Mouse (Mus musculus): ENCODE measurements at regions not wholly inside any gene's neighbourhood (a gene's known extent, or its start where the extent isn't known, plus 50 kb on each side); places are given as distances from the start of the nearest gene placed in this dataset.

DNA sequence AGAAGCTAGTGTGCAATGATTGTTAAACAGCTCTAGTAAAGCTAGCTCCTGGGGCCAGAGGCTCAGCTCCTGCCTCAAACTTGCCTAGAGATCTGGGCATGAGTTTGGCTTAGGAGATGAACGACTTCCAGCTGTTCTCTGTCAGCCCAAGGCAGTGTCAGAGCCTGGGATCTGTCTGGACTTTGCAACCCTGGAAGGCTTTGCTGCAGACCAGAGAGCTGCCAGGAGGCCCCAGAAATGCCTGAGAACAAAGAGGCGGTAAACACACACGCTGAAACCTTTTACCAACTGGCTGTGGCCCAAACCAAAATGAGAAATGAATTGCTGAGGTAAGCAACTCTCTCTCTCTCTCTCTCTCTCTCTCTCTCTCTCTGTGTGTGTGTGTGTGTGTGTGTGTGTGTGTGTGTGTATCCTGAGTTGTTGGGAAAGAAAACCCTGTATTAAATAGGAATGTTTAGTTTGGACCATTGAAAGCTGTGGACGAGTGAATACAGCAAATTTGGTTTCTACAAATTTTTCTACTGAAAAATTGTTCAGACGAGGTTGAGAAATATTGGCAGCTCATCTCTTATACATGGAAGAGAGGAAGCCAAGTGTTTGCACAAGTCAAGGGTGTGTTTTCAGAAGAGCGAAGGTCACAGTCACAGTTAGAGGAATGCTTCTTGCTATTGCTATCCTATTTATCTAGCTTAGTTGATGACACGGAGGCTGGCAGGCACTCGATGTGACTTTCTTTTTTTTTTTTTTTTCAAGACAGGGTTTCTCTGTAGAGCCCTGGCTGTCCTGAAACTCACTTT lies 125.1 kb upstream of the Serp2 start:
- Histone ChIP-seq H3K4me1 (ENCODE audit: control insufficient read depth, insufficient read depth, insufficient read length, low read length) (peaks cover 7% of the 10 kb centered on the region; the same call in 1 of the 2 replicates), H3K27ac (replicated peaks; ENCODE audit: low read depth, low read length) (peak overlapping the region; percentile 51), H3K4me3 (ENCODE audit: insufficient read depth, low read depth, low read length) (no peak overlapping the region)

DNA sequence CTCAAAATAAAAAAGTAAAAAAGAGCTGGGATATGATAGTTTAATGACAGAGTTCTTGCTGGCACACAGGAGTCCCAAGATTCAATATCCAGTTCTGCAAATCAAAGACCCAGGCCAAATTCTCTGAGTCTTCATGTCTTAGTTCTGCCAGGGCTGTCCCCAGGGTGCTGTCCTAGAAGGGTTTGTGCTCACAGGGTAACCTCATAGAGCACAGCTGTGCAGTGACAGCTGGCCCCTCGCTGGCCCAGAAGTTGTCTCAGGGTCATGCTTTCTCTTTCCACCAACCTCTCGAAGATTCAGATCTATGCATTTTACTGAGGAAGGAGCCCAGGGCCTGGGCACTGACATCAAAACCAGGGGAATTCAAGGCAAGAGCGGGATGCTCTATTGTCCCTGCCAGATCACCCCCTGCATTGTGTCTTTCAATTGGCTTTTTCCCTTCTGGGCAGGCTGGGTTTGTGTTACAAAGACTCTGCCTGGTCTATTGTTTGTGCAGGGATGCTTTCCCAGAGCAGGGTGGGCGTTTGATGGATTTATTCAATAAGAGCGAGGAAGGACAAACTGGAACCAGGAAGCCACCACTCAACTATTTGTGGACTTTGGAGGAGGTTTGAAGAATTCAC lies 121.9 kb upstream of the Serp2 start:
- peaks cover 6% of the 10 kb centered on the region; the same call in 1 of the 2 replicates for H3K4me1 ChIP-seq (ENCODE audit: control insufficient read depth, insufficient read depth, insufficient read length, low read length)
- no peak overlapping the region for H3K4me3 ChIP-seq (ENCODE audit: insufficient read depth, low read depth, low read length)
- H3K27ac ChIP-seq (replicated peaks; ENCODE audit: low read depth, low read length): no peak overlapping the region

- Histone ChIP-seq H3K27ac (replicated peaks; ENCODE audit: low read depth, low read length) (no peak overlapping the region), H3K4me1 (ENCODE audit: control insufficient read depth, insufficient read depth, insufficient read length, low read length) (no peaks in the 10 kb centered on the region; the same call in 1 of the 2 replicates), H3K4me3 (ENCODE audit: insufficient read depth, low read depth, low read length) (no peak overlapping the region)
These were observed 118.3 kb upstream of the Serp2 start for GRCm38 (mm10) chr14:76674949-76675348.

- H3K27ac ChIP-seq (replicated peaks; ENCODE audit: low read depth, low read length): no peak overlapping the region
- no peak overlapping the region for H3K4me3 ChIP-seq (ENCODE audit: insufficient read depth, low read depth, low read length)
- H3K4me1 ChIP-seq (ENCODE audit: control insufficient read depth, insufficient read depth, insufficient read length, low read length): no peaks in the 10 kb centered on the region
These were observed 117.1 kb upstream of the Serp2 start for GRCm38 (mm10) chr14:76673671-76674331.

GRCm38 (mm10) chr14:76672899-76673298 lies 116.2 kb upstream of the Serp2 start:
- no peaks in the 10 kb centered on the region for H3K4me1 ChIP-seq (ENCODE audit: control insufficient read depth, insufficient read depth, insufficient read length, low read length)
- H3K4me3 ChIP-seq (ENCODE audit: insufficient read depth, low read depth, low read length): no peak overlapping the region
- no peak overlapping the region for H3K27ac ChIP-seq (replicated peaks; ENCODE audit: low read depth, low read length)

DNA sequence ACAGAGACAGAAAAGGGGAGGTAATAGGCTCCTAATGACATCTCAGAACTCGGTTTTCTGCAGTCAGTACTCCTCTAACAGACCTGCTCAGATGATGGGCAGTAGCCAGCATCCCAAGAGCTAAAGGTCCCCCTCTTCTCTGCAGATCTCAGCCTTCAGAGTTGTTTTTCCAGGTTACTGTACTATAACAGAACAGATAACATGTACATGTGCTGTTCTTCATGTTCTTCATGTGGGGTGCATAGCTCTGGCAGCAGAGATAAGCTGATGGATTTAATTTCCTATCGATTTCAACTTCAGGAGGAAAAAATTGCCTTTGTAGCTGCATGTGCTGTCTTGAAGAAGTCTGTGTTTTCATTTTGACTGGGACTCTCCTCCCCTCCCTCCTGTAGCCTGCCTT lies 115.8 kb upstream of the Serp2 start:
- H3K4me3 ChIP-seq (ENCODE audit: insufficient read depth, low read depth, low read length): no peak overlapping the region
- H3K4me1 ChIP-seq (ENCODE audit: control insufficient read depth, insufficient read depth, insufficient read length, low read length): no peaks in the 10 kb centered on the region
- no peak overlapping the region for H3K27ac ChIP-seq (replicated peaks; ENCODE audit: low read depth, low read length)

GRCm38 (mm10) chr14:76671023-76671422 lies 114.3 kb upstream of the Serp2 start:
- Histone ChIP-seq H3K4me1 (ENCODE audit: control insufficient read depth, insufficient read depth, insufficient read length, low read length) (no peaks in the 10 kb centered on the region), H3K4me3 (ENCODE audit: insufficient read depth, low read depth, low read length) (no peak overlapping the region), H3K27ac (replicated peaks; ENCODE audit: low read depth, low read length) (no peak overlapping the region)

DNA sequence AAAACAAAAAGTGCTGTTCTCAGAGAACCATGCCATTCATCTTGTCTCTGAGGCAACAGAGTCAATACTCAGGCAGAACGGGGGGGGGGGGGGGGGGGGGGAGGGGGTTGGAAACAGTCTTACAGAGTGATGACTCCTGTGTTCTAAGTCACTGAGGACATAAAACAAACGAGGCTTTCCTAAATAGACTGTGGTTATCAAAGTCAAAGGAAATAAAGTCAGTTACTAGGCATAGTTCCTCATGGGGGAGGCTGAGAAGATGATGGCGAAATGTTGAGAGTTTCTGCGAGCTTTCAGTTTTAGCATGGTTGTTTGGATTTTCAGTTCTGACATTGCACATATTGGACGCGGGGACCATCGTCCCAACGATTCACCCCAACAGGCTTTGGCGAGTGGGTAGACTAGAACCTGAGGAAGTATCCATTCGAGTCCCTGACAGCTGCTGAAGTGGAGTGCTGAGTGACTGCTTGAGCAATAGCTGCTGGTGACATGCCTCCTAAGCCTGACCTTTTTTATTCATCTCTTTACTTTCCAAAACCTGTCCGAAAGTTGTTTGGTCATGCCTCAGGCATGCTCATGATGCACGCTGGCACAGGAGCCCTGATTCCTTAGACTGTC lies 109.2 kb upstream of the Serp2 start:
- H3K4me3 ChIP-seq (ENCODE audit: insufficient read depth, low read depth, low read length): no peak overlapping the region
- no peak overlapping the region for H3K27ac ChIP-seq (replicated peaks; ENCODE audit: low read depth, low read length)
- peaks cover 3% of the 10 kb centered on the region; the same call in 1 of the 2 replicates for H3K4me1 ChIP-seq (ENCODE audit: control insufficient read depth, insufficient read depth, insufficient read length, low read length)

GRCm38 (mm10) chr14:76664586-76665508 lies 108.2 kb upstream of the Serp2 start:
- peaks cover 3% of the 10 kb centered on the region; the same call in 1 of the 2 replicates for H3K4me1 ChIP-seq (ENCODE audit: control insufficient read depth, insufficient read depth, insufficient read length, low read length)
- no peak overlapping the region for H3K27ac ChIP-seq (replicated peaks; ENCODE audit: low read depth, low read length)
- H3K4me3 ChIP-seq (ENCODE audit: insufficient read depth, low read depth, low read length): no peak overlapping the region

GRCm38 (mm10) chr14:76663816-76664215 lies 107.1 kb upstream of the Serp2 start:
- Histone ChIP-seq H3K27ac (replicated peaks; ENCODE audit: low read depth, low read length) (no peak overlapping the region), H3K4me3 (ENCODE audit: insufficient read depth, low read depth, low read length) (no peak overlapping the region), H3K4me1 (ENCODE audit: control insufficient read depth, insufficient read depth, insufficient read length, low read length) (peaks cover 3% of the 10 kb centered on the region; the same call in 1 of the 2 replicates)

DNA sequence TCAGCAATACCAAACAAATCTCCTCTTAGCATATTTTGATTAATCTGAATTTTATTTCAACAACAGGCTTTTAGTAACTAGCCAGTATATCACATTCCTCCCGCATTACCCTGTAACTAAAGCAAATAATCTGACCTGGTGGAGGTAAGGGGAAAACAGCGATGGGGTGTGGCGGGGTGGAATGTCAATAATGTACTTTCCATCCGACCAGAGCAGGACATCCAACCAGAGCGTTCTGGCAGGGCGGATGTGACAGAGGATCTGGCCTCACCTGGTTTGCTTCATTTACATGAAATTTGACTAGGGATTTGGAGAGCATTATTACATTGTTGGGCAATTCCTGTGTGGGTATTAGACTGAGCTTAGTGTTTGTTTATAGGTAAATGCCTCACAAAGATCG lies 106.2 kb upstream of the Serp2 start:
- Histone ChIP-seq H3K4me3 (ENCODE audit: insufficient read depth, low read depth, low read length) (no peak overlapping the region), H3K27ac (replicated peaks; ENCODE audit: low read depth, low read length) (no peak overlapping the region), H3K4me1 (ENCODE audit: control insufficient read depth, insufficient read depth, insufficient read length, low read length) (peaks cover 5% of the 10 kb centered on the region)

- Histone ChIP-seq H3K4me1 (ENCODE audit: control insufficient read depth, insufficient read depth, insufficient read length, low read length) (peaks cover 6% of the 10 kb centered on the region), H3K4me3 (ENCODE audit: insufficient read depth, low read depth, low read length) (no peak overlapping the region), H3K27ac (replicated peaks; ENCODE audit: low read depth, low read length) (no peak overlapping the region)
These were observed 104.2 kb upstream of the Serp2 start for GRCm38 (mm10) chr14:76660906-76661305.

DNA sequence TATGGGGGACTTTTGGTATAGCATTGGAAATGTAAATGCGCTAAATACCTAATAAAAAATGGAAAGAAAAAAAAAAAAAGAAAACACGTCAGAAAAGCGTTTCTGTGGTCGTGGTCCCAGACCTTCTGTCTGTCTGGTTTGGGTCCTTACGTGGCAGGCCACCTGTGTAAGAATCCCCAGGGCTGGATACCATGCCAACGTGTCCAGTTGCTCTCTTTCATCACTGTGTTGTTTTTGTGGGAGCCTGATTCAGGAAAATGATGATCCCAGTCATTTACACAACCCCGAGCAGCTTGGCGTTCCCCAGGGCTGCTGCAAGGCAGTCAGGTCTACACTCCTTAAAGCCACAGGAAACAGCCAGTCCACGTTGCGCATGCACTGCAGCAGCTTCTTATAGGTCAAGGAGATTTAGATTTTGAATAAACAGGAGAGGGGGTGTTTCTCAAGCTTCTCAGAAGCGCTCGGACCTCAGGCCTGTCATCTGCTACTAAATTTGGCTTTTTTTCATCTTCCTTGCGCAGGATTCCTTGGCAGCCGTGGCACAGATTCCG lies 102.3 kb upstream of the Serp2 start:
- H3K4me1 ChIP-seq (ENCODE audit: control insufficient read depth, insufficient read depth, insufficient read length, low read length): peaks cover 4% of the 10 kb centered on the region
- H3K4me3 ChIP-seq (ENCODE audit: insufficient read depth, low read depth, low read length): no peak overlapping the region
- no peak overlapping the region for H3K27ac ChIP-seq (replicated peaks; ENCODE audit: low read depth, low read length)

Data from brown adipose tissue, adult 24 weeks (tissue).